Mouse (Mus musculus): ENCODE data around the gene Zcchc24. TPM values are rescaled to one million over a fixed set of nuclear protein-coding genes. Genes with fewer than 3 reads are reported as not detected.
A peak's percentile ranks its signal among the peaks of the same experiment; 100 is the strongest.

Zcchc24 gene
- polyA plus RNA-seq, 1 experiment from 2014 or later, result 19.3 TPM

- Histone ChIP-seq H3K4me2 (replicated peaks; ENCODE audit: low read depth, low read length) (no peak overlapping the region), H3K9me3 (ENCODE audit: low read length) (no peaks in the 10 kb centered on the region), H3K4me1 (ENCODE audit: insufficient read depth, low read depth, low read length) (peaks cover 11% of the 10 kb centered on the region; the same call in 1 of the 2 replicates), H3K27me3 (replicated peaks; ENCODE audit: insufficient read depth, low read length) (no peaks in the 10 kb centered on the region), H3K4me3 (ENCODE audit: low read depth, low read length) (no peak overlapping the region), H3K27ac (ENCODE audit: low read length) (peak overlapping the region; percentile 75; the same call in 1 of the 2 replicates), H3K9ac (replicated peaks; ENCODE audit: low read depth) (no peak overlapping the region), H3K36me3 (ENCODE audit: insufficient read depth, low read length) (no peaks in the 10 kb centered on the region)
- DNase-seq (ENCODE audit: low spot score) (peak; percentile 83), ATAC-seq (peak; percentile 42)
- 26% methylated on average over 5 of the region's 5 CpGs for WGBS
- TF ChIP-seq EP300 (IDR thresholded peaks at IDR 0.05) (0 out of 2 replicates have a peak, but pooled peaks have one; percentile 20), CTCF (IDR thresholded peaks at IDR 0.05) (peak; percentile 97)
Observed at GRCm38 (mm10) chr14:25707691-25708181, 61.1 kb downstream of the Zcchc24 start.

DNA sequence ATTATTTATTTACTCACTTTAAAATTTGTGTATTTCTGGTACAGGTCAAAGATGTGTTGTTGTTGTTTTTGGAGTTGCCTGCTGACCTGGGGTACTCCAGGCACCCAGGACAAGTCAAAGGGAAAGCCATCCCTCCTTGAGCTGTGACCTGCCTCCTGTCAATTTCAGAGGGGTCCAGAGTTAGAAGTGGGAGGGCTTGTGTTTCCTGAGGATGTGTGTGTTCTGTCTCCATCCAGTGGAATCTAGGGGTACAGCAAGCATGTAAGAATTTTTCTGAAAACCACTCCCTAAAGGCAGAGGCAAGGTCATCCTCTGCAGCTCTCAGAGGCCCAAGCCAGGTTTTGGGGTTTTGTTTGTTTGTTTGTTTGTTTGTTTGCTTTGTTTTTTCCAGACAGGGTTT is 66.9 kb downstream of the Zcchc24 start:
- peak; percentile 25; the same call in 1 of the 2 replicates for ATAC-seq
- no peak overlapping the region for H3K9ac ChIP-seq (replicated peaks; ENCODE audit: low read depth)
- peak; percentile 63 for DNase-seq (ENCODE audit: low spot score)
- TF ChIP-seq CTCF (IDR thresholded peaks at IDR 0.05) (peak; percentile 79), EP300 (IDR thresholded peaks at IDR 0.05) (no peak)
- H3K27ac ChIP-seq (ENCODE audit: low read length), result no peak overlapping the region
- H3K4me2 ChIP-seq (replicated peaks; ENCODE audit: low read depth, low read length), result no peak overlapping the region
- H3K9me3 ChIP-seq (ENCODE audit: low read length), result no peaks in the 10 kb centered on the region
- peaks cover 17% of the 10 kb centered on the region; the same call in 1 of the 2 replicates for H3K36me3 ChIP-seq (ENCODE audit: insufficient read depth, low read length)
- no peak overlapping the region for H3K4me3 ChIP-seq (ENCODE audit: low read depth, low read length)
- no peaks in the 10 kb centered on the region for H3K27me3 ChIP-seq (replicated peaks; ENCODE audit: insufficient read depth, low read length)
- H3K4me1 ChIP-seq (ENCODE audit: insufficient read depth, low read depth, low read length), result no peaks in the 10 kb centered on the region

DNA sequence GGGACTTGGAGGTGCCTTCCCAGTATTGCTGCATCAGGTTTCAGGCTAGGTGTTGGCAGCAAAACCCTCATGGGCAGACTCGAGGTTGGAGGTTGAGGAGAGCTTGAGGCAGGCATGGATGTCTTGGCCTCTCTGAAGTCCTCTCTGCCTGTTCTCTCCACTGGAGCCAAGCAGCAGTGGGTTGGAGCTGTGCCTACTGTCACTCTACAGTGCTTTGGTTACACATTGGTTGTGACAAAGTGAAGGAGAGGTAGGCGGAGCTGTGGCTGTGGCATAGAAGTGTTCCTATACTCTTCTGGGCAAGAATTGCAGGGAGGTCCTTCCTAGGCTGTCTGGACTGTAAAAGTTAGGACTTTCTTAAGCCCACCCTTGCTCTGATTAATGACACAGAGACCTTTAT is 72.5 kb downstream of the Zcchc24 start:
- H3K27me3 ChIP-seq (replicated peaks; ENCODE audit: insufficient read depth, low read length), result no peaks in the 10 kb centered on the region
- peak; percentile 62 for DNase-seq (ENCODE audit: low spot score)
- WGBS, result 47% methylated on average over 2 of the region's 2 CpGs
- no peak overlapping the region for H3K4me2 ChIP-seq (replicated peaks; ENCODE audit: low read depth, low read length)
- peaks cover 17% of the 10 kb centered on the region; the same call in 1 of the 2 replicates for H3K36me3 ChIP-seq (ENCODE audit: insufficient read depth, low read length)
- no peak for TF ChIP-seq CTCF (IDR thresholded peaks at IDR 0.05)
- no peak for TF ChIP-seq EP300 (IDR thresholded peaks at IDR 0.05)
- H3K4me3 ChIP-seq (ENCODE audit: low read depth, low read length), result no peak overlapping the region
- H3K9ac ChIP-seq (replicated peaks; ENCODE audit: low read depth), result no peak overlapping the region
- no peak overlapping the region for H3K27ac ChIP-seq (ENCODE audit: low read length)
- peaks cover 4% of the 10 kb centered on the region; the same call in 1 of the 2 replicates for H3K4me1 ChIP-seq (ENCODE audit: insufficient read depth, low read depth, low read length)
- H3K9me3 ChIP-seq (ENCODE audit: low read length), result no peaks in the 10 kb centered on the region
- no peak for ATAC-seq

GRCm38 (mm10) chr14:25695059-25695458 is 73.8 kb downstream of the Zcchc24 start:
- WGBS, result 31% methylated on average over 6 of the region's 6 CpGs
- H3K4me1 ChIP-seq (ENCODE audit: insufficient read depth, low read depth, low read length), result peaks cover 4% of the 10 kb centered on the region; the same call in 1 of the 2 replicates
- ATAC-seq, result no peak
- no peak overlapping the region for H3K9ac ChIP-seq (replicated peaks; ENCODE audit: low read depth)
- no peak for DNase-seq (ENCODE audit: low spot score)
- no peaks in the 10 kb centered on the region for H3K27me3 ChIP-seq (replicated peaks; ENCODE audit: insufficient read depth, low read length)
- peaks cover 13% of the 10 kb centered on the region; the same call in 1 of the 2 replicates for H3K36me3 ChIP-seq (ENCODE audit: insufficient read depth, low read length)
- TF ChIP-seq CTCF (IDR thresholded peaks at IDR 0.05), result no peak
- no peaks in the 10 kb centered on the region for H3K9me3 ChIP-seq (ENCODE audit: low read length)
- peak overlapping the region; percentile 77; the same call in 1 of the 2 replicates for H3K4me3 ChIP-seq (ENCODE audit: low read depth, low read length)
- no peak overlapping the region for H3K27ac ChIP-seq (ENCODE audit: low read length)
- peak overlapping the region; percentile 90 for H3K4me2 ChIP-seq (replicated peaks; ENCODE audit: low read depth, low read length)

DNA sequence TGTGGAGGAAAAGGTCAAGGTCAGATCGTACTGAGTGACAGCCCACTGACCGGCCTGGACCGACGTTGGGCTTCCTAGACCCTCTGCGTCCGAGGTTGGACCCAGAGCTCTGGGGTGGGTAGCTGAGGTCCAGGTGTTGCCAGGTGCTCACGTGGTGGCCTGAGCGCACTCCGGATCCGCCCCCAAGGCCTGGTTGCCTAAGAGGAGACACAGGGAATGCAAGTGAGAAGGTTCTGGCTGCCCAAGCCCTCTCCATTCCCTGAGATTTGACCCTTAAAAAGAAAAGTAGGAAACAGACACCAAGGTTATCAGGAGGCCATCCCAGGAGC is 74.3 kb downstream of the Zcchc24 start:
- WGBS, result 2% methylated on average over 10 of the region's 10 CpGs
- TF ChIP-seq CTCF (IDR thresholded peaks at IDR 0.05), result no peak
- no peak for TF ChIP-seq EP300 (IDR thresholded peaks at IDR 0.05)
- Histone ChIP-seq H3K4me2 (replicated peaks; ENCODE audit: low read depth, low read length) (peak overlapping the region; percentile 90), H3K9me3 (ENCODE audit: low read length) (no peaks in the 10 kb centered on the region), H3K27me3 (replicated peaks; ENCODE audit: insufficient read depth, low read length) (no peaks in the 10 kb centered on the region), H3K4me1 (ENCODE audit: insufficient read depth, low read depth, low read length) (peaks cover 4% of the 10 kb centered on the region; the same call in 1 of the 2 replicates), H3K36me3 (ENCODE audit: insufficient read depth, low read length) (peaks cover 12% of the 10 kb centered on the region; the same call in 1 of the 2 replicates), H3K27ac (ENCODE audit: low read length) (peak overlapping the region; percentile 27; the same call in 1 of the 2 replicates), H3K9ac (replicated peaks; ENCODE audit: low read depth) (peak overlapping the region; percentile 48), H3K4me3 (ENCODE audit: low read depth, low read length) (peak overlapping the region; percentile 77)
- peak; percentile 45 for ATAC-seq
- peak; percentile 63 for DNase-seq (ENCODE audit: low spot score)

DNA sequence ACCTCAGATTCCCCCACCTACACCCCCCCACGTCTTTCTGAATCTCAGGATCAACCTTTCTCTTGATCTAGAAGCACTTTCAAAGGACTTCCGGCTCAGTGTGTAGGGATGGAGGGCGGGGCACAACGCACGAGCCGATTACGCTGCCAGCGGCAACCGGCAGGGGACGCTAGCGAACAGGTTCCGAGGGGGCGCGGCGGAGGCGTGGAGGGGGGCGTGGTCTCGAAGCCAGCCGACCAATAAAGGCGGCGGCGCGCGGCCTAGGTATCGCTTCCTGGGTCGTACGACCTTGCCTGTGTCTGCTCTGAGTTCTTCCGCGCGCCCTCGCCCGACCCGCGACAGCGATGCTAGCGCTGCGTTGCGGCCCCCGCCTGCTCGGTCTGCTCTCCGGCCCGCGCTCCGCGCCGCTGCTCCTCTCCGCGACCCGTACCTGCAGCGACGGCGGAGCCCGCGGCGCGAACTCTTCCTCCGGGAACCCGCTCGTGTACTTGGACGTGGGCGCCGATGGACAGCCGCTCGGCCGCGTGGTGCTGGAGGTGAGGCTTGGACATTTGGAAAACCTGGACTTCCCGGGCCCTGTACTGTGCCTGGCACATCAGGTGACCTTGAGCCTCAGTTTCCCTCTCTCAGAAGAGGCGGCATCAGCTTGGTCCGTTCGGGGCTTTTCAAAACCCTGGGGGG is 74.8 kb downstream of the Zcchc24 start, which contains the start of gene Ppif:
TSS of gene Ppif (plus strand) at position 267 of the 681 bp plus-strand sequence.
- no peaks in the 10 kb centered on the region for H3K27me3 ChIP-seq (replicated peaks; ENCODE audit: insufficient read depth, low read length)
- peak; percentile 95 for ATAC-seq
- peak within 1 kb of the TSS; percentile 48 for H3K9ac ChIP-seq (replicated peaks; ENCODE audit: low read depth)
- no peaks in the 10 kb centered on the region for H3K9me3 ChIP-seq (ENCODE audit: low read length)
- peaks cover 7% of the 10 kb centered on the region; the same call in 1 of the 2 replicates for H3K36me3 ChIP-seq (ENCODE audit: insufficient read depth, low read length)
- 2% methylated on average over 52 of the region's 70 CpGs for WGBS
- H3K4me1 ChIP-seq (ENCODE audit: insufficient read depth, low read depth, low read length), result peaks cover 4% of the 10 kb centered on the region; the same call in 1 of the 2 replicates
- TF ChIP-seq EP300 (IDR thresholded peaks at IDR 0.05) (no peak), CTCF (IDR thresholded peaks at IDR 0.05) (peak; percentile 100)
- peak; percentile 97 for DNase-seq (ENCODE audit: low spot score)
- H3K4me2 ChIP-seq (replicated peaks; ENCODE audit: low read depth, low read length), result peak within 1 kb of the TSS; percentile 90
- H3K27ac ChIP-seq (ENCODE audit: low read length), result peak within 1 kb of the TSS; percentile 33; the same call in 1 of the 2 replicates
- H3K4me3 ChIP-seq (ENCODE audit: low read depth, low read length), result peak within 1 kb of the TSS; percentile 77

Data from lung, postnatal 0 days (tissue).